Mouse (Mus musculus) midbrain, embryonic 12.5 days (tissue): ENCODE results near the gene Olfr127. TPM values are rescaled to one million over a fixed set of nuclear protein-coding genes. Genes with fewer than 3 reads are reported as not detected.
"Not testable (repeated sequence)": the region's sequence is repeated elsewhere in the genome, so short reads cannot be mapped to it uniquely, and the experiment has no call there.

Experiments
- ATAC-seq: fragments of 200-750 bp; cut with Nextera tagmentation; 2 replicates; pipeline ENCODE4 v1.8.0; 2017; ENCODE audit warnings: low read depth, moderate TSS enrichment, moderate library complexity; ENCODE audit not compliant: low FRiP score
- H3K27ac ChIP-seq: fragments of 300-500 bp; sonication (generic); replicated peaks from 2 replicates; pipeline ENCODE4 v1.5.1; 2016; ENCODE audit warnings: mild to moderate bottlenecking
- H3K27me3 ChIP-seq: fragments of 300-500 bp; sonication (generic); 2 replicates; pipeline ENCODE4 v1.6.1; 2016; ENCODE audit warnings: mild to moderate bottlenecking
- H3K36me3 ChIP-seq: fragments of 300-500 bp; sonication (generic); 2 replicates; pipeline ENCODE4 v1.6.1; 2016
- H3K4me1 ChIP-seq: fragments of 300-500 bp; sonication (generic); 2 replicates; pipeline ENCODE4 v1.6.1; 2016
- H3K4me2 ChIP-seq: fragments of 300-500 bp; sonication (generic); replicated peaks from 2 replicates; pipeline ENCODE4 v1.6.1; 2016; ENCODE audit warnings: mild to moderate bottlenecking, moderate library complexity
- H3K4me3 ChIP-seq: fragments of 300-500 bp; sonication (generic); 2 replicates; pipeline ENCODE4 v1.5.1; 2016; ENCODE audit warnings: mild to moderate bottlenecking
- H3K9ac ChIP-seq: fragments of 300-500 bp; sonication (generic); replicated peaks from 2 replicates; pipeline ENCODE4 v1.6.1; 2016; ENCODE audit warnings: mild to moderate bottlenecking, moderate library complexity
- H3K9me3 ChIP-seq: fragments of 300-500 bp; sonication (generic); 2 replicates; pipeline ENCODE4 v1.6.1; 2016; ENCODE audit warnings: mild to moderate bottlenecking
- WGBS: fragments of 180-500 bp; shearing (Covaris S2); methylation state at CpG from one replicate; pipeline ENCODE4 v1.1.7; 2016; 5-methylcytosine and 5-hydroxymethylcytosine counted together
- polyA plus RNA-seq: library from polyadenylated mRNA; unstranded; fragments of >200 nt; fragmentation: Nextera tagmentation; extraction: Ambion mirVana; gene quantifications from 2 replicates; pipeline ENCODE4 v1.2.1, GENCODE M21; 2016

Olfr127 gene
- not detected in 2 replicates for polyA plus RNA-seq

DNA sequence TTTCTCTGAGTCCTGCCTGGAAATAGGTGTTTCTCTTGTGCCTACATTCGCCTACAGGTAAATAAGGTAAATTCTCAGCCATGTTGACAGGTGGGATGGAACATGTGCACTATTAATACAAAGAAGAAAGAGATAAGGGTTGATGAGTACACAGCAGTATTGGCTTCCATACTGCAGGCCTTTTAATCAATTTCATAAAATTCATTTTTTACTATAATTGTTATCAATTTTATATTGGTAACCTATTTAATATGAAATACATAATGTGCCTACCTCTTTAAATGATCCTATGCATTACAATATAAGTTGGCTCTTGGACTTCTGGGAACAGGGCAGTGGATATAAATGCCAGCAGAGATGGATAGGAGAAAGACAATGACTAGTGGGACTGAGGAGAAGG lies at the start of gene Olfr127:
TSS of gene Olfr127 (plus strand) at position 301 of the 400 bp plus-strand sequence.
- Histone ChIP-seq H3K36me3 (no peaks in the 10 kb centered on the region), H3K9me3 (no peaks in the 10 kb centered on the region), H3K27me3 (no peaks in the 10 kb centered on the region), H3K4me2 (no peak within 1 kb of the TSS), H3K27ac (no peak within 1 kb of the TSS), H3K4me3 (no peak within 1 kb of the TSS), H3K4me1 (no peaks in the 10 kb centered on the region), H3K9ac (no peak within 1 kb of the TSS)
- no peak for ATAC-seq
- 88% methylated on average over 1 of the region's 1 CpGs for WGBS

DNA sequence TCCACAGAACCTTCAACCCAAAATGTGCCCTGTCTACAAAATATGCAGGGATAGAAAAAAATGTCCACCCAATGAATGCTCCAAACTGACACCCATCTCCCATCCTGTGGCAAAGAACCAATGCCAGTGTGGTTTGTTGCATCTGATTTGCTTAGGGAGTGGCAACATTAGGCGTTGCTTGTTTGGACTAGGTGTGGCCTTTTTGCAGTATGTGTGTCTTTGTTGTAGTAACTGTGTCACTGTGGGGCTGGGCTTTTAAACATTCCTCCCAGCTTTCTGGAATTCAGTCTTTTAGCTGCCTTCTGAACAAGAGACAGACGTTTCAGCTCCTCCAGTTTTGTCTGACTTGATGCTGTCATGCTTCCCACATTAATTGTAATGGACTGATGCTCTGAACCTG lies 36.3 kb upstream of the Olfr127 start:
- ATAC-seq, result no peak
- Histone ChIP-seq H3K36me3 (no peaks in the 10 kb centered on the region), H3K9ac (no peak overlapping the region), H3K4me1 (no peaks in the 10 kb centered on the region), H3K27me3 (no peaks in the 10 kb centered on the region), H3K27ac (no peak overlapping the region), H3K4me3 (no peak overlapping the region), H3K4me2 (no peak overlapping the region), H3K9me3 (no peaks in the 10 kb centered on the region)
- 82% methylated on average over 2 of the region's 2 CpGs for WGBS

DNA sequence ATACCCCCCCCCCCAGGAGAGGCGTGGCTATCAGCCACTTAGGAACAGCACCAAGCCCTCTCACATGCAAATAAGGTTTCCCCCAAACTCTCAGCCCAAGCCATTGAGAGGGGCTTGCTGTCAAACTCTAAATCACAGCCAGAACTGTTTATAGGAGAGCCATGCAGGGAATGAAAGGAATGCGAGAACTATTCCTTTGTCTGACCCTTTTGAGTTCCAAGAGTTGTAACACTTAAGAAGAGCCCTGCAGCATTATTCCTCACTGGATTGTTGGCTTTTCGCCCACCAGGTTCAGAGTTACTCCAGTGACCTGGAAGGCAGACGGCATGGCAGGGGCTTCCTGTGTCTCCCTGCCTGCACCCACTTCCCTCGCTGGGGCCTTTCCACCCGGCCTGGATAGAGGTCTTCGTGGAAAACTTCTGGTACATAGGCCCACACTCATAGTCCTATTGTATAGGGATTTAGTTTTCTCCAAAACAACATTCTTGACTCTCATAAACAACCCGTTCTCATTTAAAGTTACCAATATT lies 30.5 kb upstream of the Olfr127 start:
- WGBS, result 26% methylated on average over 8 of the region's 8 CpGs
- no peaks in the 10 kb centered on the region for H3K4me1 ChIP-seq
- H3K27me3 ChIP-seq, result no peaks in the 10 kb centered on the region
- no peak for ATAC-seq
- H3K4me3 ChIP-seq, result no peak overlapping the region
- H3K9ac ChIP-seq, result no peak overlapping the region
- H3K4me2 ChIP-seq, result no peak overlapping the region
- H3K9me3 ChIP-seq, result no peaks in the 10 kb centered on the region
- no peaks in the 10 kb centered on the region for H3K36me3 ChIP-seq
- H3K27ac ChIP-seq, result no peak overlapping the region

DNA sequence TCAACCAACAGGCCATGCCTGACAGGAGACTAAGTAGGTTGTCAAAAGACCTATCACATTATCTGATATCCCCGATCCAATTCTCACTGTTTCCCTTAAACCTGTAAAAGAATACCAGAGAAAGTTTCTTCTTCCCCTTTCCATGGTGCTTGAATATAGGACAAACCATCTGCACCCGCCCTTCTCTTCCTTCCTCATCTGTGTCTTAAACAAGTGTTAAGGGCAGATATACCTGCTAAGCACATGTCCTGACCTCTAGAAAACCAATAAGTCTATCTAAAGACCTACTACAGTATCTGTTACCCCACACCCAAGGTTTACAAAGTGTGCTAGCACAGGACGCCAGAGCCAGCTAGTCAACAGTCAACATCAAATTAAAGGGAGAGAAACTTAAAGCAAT lies 26.4 kb upstream of the Olfr127 start:
- Histone ChIP-seq H3K27ac (no peak overlapping the region), H3K4me3 (no peak overlapping the region), H3K9ac (no peak overlapping the region), H3K4me1 (no peaks in the 10 kb centered on the region), H3K4me2 (no peak overlapping the region), H3K9me3 (no peaks in the 10 kb centered on the region), H3K27me3 (no peaks in the 10 kb centered on the region), H3K36me3 (no peaks in the 10 kb centered on the region)
- no peak for ATAC-seq
- 82% methylated on average over 3 of the region's 3 CpGs for WGBS

DNA sequence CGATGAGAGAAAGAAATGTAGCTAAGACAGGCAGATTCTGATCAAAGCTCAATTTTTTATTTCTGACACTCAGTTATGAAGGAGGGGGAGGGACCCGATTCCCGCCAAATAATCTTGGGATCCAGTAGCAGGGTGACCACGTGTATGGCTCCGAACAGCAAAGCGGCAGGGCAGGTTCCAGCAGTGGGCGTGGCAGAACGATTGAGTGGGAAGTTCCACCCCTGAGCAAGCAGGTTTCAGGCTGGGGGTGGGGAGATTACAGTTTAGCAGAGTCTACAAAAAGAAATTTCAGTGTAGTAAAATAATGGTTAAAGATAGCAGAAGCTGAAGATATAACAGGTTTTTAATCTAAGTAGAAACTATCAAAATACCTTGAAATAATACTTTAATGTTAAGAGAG lies 6.6 kb downstream of the Olfr127 start:
- not testable (repeated sequence) for H3K4me2 ChIP-seq, H3K27ac ChIP-seq, H3K4me3 ChIP-seq, H3K9me3 ChIP-seq, H3K36me3 ChIP-seq, H3K9ac ChIP-seq, H3K4me1 ChIP-seq, ATAC-seq, H3K27me3 ChIP-seq
- WGBS, result 83% methylated on average over 8 of the region's 8 CpGs

DNA sequence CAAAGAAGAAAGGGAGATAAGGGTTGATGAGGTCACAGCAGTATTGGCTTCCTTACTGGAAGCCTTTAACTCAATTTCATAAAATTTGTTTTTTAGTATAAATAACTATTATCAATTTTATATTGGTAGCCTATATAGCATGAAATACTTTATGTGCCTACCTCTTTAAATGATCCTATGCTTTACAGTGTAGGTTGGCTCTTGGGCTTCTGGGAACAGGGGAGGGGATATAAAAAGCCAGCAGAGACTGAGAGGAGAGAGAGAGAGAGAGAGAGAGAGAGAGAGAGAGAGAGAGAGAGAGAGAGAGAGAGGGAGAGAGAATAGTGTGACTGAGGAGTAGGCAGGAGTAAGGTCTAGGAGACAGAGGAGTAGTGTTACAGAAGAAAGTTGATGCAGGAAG lies 20.0 kb downstream of the Olfr127 start, which contains the start of gene Olfr128:
TSS of gene Olfr128 (plus strand) at position 301 of the 400 bp plus-strand sequence.
- Histone ChIP-seq H3K9me3 (no peaks in the 10 kb centered on the region), H3K27me3 (no peaks in the 10 kb centered on the region), H3K4me2 (no peak within 1 kb of the TSS), H3K4me1 (no peaks in the 10 kb centered on the region), H3K4me3 (no peak within 1 kb of the TSS), H3K27ac (no peak within 1 kb of the TSS), H3K9ac (no peak within 1 kb of the TSS), H3K36me3 (no peaks in the 10 kb centered on the region)
- ATAC-seq, result no peak

DNA sequence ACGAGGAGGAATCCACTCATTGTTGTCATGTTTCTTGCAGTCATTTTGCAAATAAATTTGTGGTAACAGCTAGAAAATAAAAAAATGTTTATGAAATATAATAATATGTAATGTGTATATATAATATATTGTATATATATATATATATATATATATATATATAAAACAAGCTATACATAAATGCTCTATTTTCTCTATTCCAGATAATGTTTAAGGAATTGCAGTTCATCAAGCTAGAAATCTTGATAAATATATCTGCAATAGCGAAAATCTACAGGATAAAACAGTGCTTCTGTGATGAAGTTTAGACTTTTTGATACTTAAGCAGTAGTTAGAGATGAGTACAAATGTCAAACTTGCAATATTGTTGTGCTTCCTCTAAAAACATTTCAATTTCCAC lies 52.7 kb downstream of the Olfr127 start, which contains the start of gene Olfr761:
TSS of gene Olfr761 (minus strand) at position 101 of the 400 bp plus-strand sequence.
- ATAC-seq, result no peak
- Histone ChIP-seq H3K27me3 (no peaks in the 10 kb centered on the region), H3K27ac (no peak within 1 kb of the TSS), H3K4me2 (no peak within 1 kb of the TSS), H3K4me3 (no peak within 1 kb of the TSS), H3K4me1 (no peaks in the 10 kb centered on the region), H3K9ac (no peak within 1 kb of the TSS), H3K9me3 (no peaks in the 10 kb centered on the region), H3K36me3 (no peaks in the 10 kb centered on the region)
- WGBS, result 74% methylated on average over 2 of the region's 2 CpGs

Other genes starting within 250 kb of the Olfr127 start
- not detected in 2 replicates for gene Olfr117, start 236.7 kb upstream of the Olfr127 start, polyA plus RNA-seq
- gene Olfr118, start 233.4 kb upstream of the Olfr127 start, polyA plus RNA-seq, result not detected in 2 replicates
- not detected in 2 replicates for gene Olfr119, start 203.9 kb upstream of the Olfr127 start, polyA plus RNA-seq
- not detected in 2 replicates for gene Olfr120, start 178.6 kb upstream of the Olfr127 start, polyA plus RNA-seq
- not detected in 2 replicates for gene Olfr121, start 151.6 kb upstream of the Olfr127 start, polyA plus RNA-seq
- not detected in 2 replicates for gene Olfr122, start 131.8 kb upstream of the Olfr127 start, polyA plus RNA-seq
- gene Olfr123, start 106.9 kb upstream of the Olfr127 start, polyA plus RNA-seq, result not detected in 2 replicates
- gene Olfr124, start 100.5 kb upstream of the Olfr127 start, polyA plus RNA-seq, result not detected in 2 replicates
- gene Olfr125, start 67.5 kb upstream of the Olfr127 start, polyA plus RNA-seq, result not detected in 2 replicates
- not detected in 2 replicates for gene Olfr126, start 53.0 kb upstream of the Olfr127 start, polyA plus RNA-seq
- gene Olfr128, start 20.1 kb downstream of the Olfr127 start, polyA plus RNA-seq, result not detected in 2 replicates
- not detected in 2 replicates for gene Olfr761, start 52.6 kb downstream of the Olfr127 start, polyA plus RNA-seq
- gene Olfr129, start 159.6 kb downstream of the Olfr127 start, polyA plus RNA-seq, result not detected in 2 replicates
- not detected in 2 replicates for gene Olfr130, start 163.5 kb downstream of the Olfr127 start, polyA plus RNA-seq
- gene Olfr131, start 188.3 kb downstream of the Olfr127 start, polyA plus RNA-seq, result not detected in 2 replicates
- not detected in 2 replicates for gene Olfr132, start 234.1 kb downstream of the Olfr127 start, polyA plus RNA-seq
- not detected in 2 replicates for gene Olfr133, start 244.8 kb downstream of the Olfr127 start, polyA plus RNA-seq